Mouse (Mus musculus) forebrain, embryonic 15.5 days (tissue): ENCODE data around the gene Olfr110. TPM values are rescaled to one million over a fixed set of nuclear protein-coding genes. Genes with fewer than 3 reads are reported as not detected.

Source experiments
- polyA plus RNA-seq: library from polyadenylated mRNA; unstranded; fragments of >200 nt; fragmentation: Nextera tagmentation; extraction: Ambion mirVana; gene quantifications from 2 replicates; pipeline ENCODE4 v1.2.1, GENCODE M21; 2015

Gene Olfr110
- polyA plus RNA-seq, 1 experiment from 2014 or later = not detected

Other genes starting within 250 kb of the Olfr110 start
- not detected in 2 replicates for gene Olfr98, start 228.7 kb upstream of the Olfr110 start, polyA plus RNA-seq
- 0.61 and 1.0 TPM in 2 replicates for gene H2-M3, start 222.2 kb upstream of the Olfr110 start, polyA plus RNA-seq
- gene Olfr99, start 209.0 kb upstream of the Olfr110 start, polyA plus RNA-seq = not detected in 2 replicates
- gene Olfr101, start 188.2 kb upstream of the Olfr110 start, polyA plus RNA-seq = not detected in 2 replicates
- not detected in 2 replicates for gene Olfr102, start 175.4 kb upstream of the Olfr110 start, polyA plus RNA-seq
- not detected in 2 replicates for gene Olfr103, start 152.8 kb upstream of the Olfr110 start, polyA plus RNA-seq
- gene Olfr104-ps, start 132.9 kb upstream of the Olfr110 start, polyA plus RNA-seq = not detected in 2 replicates
- not detected in 2 replicates for gene Olfr105-ps, start 113.4 kb upstream of the Olfr110 start, polyA plus RNA-seq
- gene Olfr106-ps, start 102.1 kb upstream of the Olfr110 start, polyA plus RNA-seq = not detected in 2 replicates
- not detected in 2 replicates for gene Olfr107, start 93.2 kb upstream of the Olfr110 start, polyA plus RNA-seq
- not detected in 2 replicates for gene Olfr108, start 47.0 kb upstream of the Olfr110 start, polyA plus RNA-seq
- not detected in 2 replicates for gene Olfr109, start 33.6 kb upstream of the Olfr110 start, polyA plus RNA-seq
- not detected in 2 replicates for gene H2-M2, start 8.9 kb upstream of the Olfr110 start, polyA plus RNA-seq
- not detected in 2 replicates for gene Olfr111, start 15.6 kb downstream of the Olfr110 start, polyA plus RNA-seq
- gene Olfr112, start 77.0 kb downstream of the Olfr110 start, polyA plus RNA-seq = not detected in 2 replicates
- gene Olfr113, start 85.2 kb downstream of the Olfr110 start, polyA plus RNA-seq = not detected in 2 replicates
- gene Olfr114, start 100.3 kb downstream of the Olfr110 start, polyA plus RNA-seq = not detected in 2 replicates
- not detected in 2 replicates for gene Olfr115, start 134.6 kb downstream of the Olfr110 start, polyA plus RNA-seq
- not detected in 2 replicates for gene Olfr116, start 134.7 kb downstream of the Olfr110 start, polyA plus RNA-seq
- gene Olfr117, start 171.3 kb downstream of the Olfr110 start, polyA plus RNA-seq = not detected in 2 replicates
- gene Olfr118, start 174.5 kb downstream of the Olfr110 start, polyA plus RNA-seq = not detected in 2 replicates
- not detected in 2 replicates for gene Olfr119, start 204.1 kb downstream of the Olfr110 start, polyA plus RNA-seq
- gene Olfr120, start 229.3 kb downstream of the Olfr110 start, polyA plus RNA-seq = not detected in 2 replicates